Mouse (Mus musculus): ENCODE measurements at regions not wholly inside any gene's neighbourhood (a gene's known extent, or its start where the extent isn't known, plus 50 kb on each side); places are given as distances from the start of the nearest gene placed in this dataset.
A peak's percentile ranks its signal among the peaks of the same experiment; 100 is the strongest.

DNA sequence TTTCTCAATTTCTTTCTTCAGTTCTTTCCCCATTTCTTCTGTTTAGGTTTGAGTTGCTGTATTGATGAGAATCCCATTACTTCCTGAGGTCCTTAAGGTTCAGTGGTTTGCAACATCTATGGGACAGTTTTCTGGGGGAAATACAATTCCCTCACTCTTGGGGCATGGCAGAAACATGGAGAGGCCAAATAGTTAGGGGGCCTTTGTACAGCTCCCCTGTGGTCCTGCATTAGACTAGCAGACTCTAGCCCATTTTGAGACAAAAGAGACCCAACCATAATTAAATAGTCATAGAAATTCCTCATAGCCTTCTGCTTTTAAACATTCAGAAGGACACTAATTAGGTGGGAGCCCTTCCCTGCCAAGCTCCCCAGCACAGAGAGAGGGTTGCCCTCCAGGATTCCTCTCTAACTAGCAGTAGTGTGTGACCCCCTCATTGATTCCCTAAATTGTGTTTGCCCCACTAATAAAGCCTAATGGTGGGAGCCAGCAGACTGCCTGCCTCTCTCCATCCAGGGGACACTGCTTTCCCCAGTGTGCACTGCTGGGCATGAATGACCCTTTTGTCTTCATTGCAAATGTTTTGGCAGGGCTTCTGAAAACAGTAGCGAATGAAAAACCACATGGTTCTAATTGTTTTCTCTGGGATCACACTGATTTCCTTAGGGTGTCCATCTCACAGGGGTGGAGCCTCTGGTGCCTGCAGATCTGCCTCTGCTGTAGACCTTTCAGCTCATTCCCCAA lies 529.0 kb upstream of the Cdh11 start:
- DNase-seq: peak in 1 of 2 experiments; percentile 10
- H3K4me3 ChIP-seq (replicated peaks; ENCODE audit: insufficient read depth, low read depth, low read length): no peak overlapping the region
- WGBS: 19% methylated on average over 1 of the region's 1 CpGs
- H3K4me1 ChIP-seq (ENCODE audit: control insufficient read depth, insufficient read depth, low read length): no peaks in the 10 kb centered on the region
- no peak overlapping the region for H3K27ac ChIP-seq (ENCODE audit: insufficient read depth, low read length)
- TF ChIP-seq CTCF (IDR thresholded peaks at IDR 0.05; ENCODE audit: borderline replicate concordance, insufficient read depth, low read depth, low read length) (no peak), POLR2A (IDR thresholded peaks at IDR 0.05; ENCODE audit: borderline replicate concordance, insufficient read depth, low read length) (no peak)
- H3K27me3 ChIP-seq (ENCODE audit: control insufficient read depth, insufficient read depth, low read length): no peaks in the 10 kb centered on the region

DNA sequence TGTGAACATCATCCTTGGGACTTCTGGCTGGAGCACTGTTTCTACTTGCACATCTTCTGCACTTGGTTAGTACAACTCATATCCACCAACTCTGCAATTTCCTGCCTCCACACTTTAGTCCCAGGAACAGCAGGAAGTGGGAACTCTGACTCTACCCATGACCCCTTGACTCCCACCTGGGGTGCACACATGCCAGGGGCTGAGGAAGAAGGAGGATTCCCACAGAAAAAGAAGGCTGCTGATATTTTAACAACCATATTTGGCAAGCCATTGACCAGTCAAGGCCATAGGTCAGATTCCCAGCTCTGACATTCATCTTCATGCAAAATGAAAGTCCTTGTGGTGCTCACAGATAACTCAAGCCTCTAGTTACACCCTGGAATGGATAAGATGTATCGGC lies 530.3 kb upstream of the Cdh11 start:
- 86% methylated on average over 1 of the region's 1 CpGs for WGBS
- Histone ChIP-seq H3K27ac (ENCODE audit: insufficient read depth, low read length) (no peak overlapping the region), H3K4me3 (replicated peaks; ENCODE audit: insufficient read depth, low read depth, low read length) (no peak overlapping the region), H3K4me1 (ENCODE audit: control insufficient read depth, insufficient read depth, low read length) (no peaks in the 10 kb centered on the region), H3K27me3 (ENCODE audit: control insufficient read depth, insufficient read depth, low read length) (no peaks in the 10 kb centered on the region)
- DNase-seq: no peak
- TF ChIP-seq CTCF (IDR thresholded peaks at IDR 0.05; ENCODE audit: borderline replicate concordance, insufficient read depth, low read depth, low read length): no peak
- no peak for TF ChIP-seq POLR2A (IDR thresholded peaks at IDR 0.05; ENCODE audit: borderline replicate concordance, insufficient read depth, low read length)

DNA sequence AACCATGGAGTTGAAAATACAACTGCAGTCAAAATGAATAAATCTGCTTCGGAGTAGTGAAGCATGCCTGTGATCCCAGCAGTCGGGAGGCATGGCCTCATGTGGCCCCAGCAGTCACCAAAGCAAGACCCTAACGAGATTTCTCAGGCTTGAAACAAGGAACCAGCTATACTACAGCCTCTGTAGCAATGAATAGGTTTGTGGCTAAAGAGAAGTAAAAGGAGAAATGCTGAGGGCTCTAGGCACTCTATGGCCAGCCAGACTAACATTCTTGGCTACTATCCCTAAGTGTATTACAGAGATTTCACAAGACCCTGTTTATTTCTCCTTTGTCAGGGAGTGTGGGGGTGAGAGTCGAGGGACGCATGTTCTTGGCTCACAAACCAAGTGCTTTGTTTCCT lies 531.2 kb upstream of the Cdh11 start:
- no peak for TF ChIP-seq POLR2A (IDR thresholded peaks at IDR 0.05; ENCODE audit: borderline replicate concordance, insufficient read depth, low read length)
- no peak for TF ChIP-seq CTCF (IDR thresholded peaks at IDR 0.05; ENCODE audit: borderline replicate concordance, insufficient read depth, low read depth, low read length)
- no peak for DNase-seq
- 21% methylated on average over 5 of the region's 5 CpGs for WGBS
- Histone ChIP-seq H3K4me1 (ENCODE audit: control insufficient read depth, insufficient read depth, low read length) (no peaks in the 10 kb centered on the region), H3K27ac (ENCODE audit: insufficient read depth, low read length) (no peak overlapping the region), H3K4me3 (replicated peaks; ENCODE audit: insufficient read depth, low read depth, low read length) (no peak overlapping the region), H3K27me3 (ENCODE audit: control insufficient read depth, insufficient read depth, low read length) (no peaks in the 10 kb centered on the region)

DNA sequence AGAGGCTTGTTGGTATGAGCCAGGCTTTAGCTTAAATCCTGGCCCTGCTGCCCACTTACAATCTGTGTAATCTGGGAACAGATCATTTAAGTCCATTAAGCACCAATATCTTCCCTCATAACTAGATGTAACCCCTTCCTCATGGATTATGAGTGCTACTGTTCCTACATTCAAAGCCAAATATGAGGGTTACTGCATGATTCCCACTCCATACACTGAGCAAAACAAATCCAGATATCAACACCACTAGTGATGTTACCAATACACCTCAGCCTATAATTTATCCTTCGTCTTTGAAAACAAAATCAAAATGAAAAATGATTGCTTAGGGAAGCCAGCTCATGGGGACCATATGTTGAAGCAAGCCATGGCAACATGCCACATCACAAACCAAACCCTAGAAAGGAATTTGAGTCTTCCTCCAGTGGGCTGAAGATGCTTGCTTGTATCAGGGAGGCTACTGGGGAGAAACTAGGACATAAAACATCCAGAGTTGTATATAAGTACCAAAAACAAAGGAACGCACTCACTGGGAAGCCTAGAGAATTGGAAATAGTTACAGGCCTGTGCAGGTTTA lies 531.8 kb upstream of the Cdh11 start:
- DNase-seq: no peak
- H3K27ac ChIP-seq (ENCODE audit: insufficient read depth, low read length): no peak overlapping the region
- no peaks in the 10 kb centered on the region for H3K4me1 ChIP-seq (ENCODE audit: control insufficient read depth, insufficient read depth, low read length)
- TF ChIP-seq CTCF (IDR thresholded peaks at IDR 0.05; ENCODE audit: borderline replicate concordance, insufficient read depth, low read depth, low read length) (no peak), POLR2A (IDR thresholded peaks at IDR 0.05; ENCODE audit: borderline replicate concordance, insufficient read depth, low read length) (no peak)
- WGBS: 64% methylated on average over 2 of the region's 2 CpGs
- H3K4me3 ChIP-seq (replicated peaks; ENCODE audit: insufficient read depth, low read depth, low read length): no peak overlapping the region
- H3K27me3 ChIP-seq (ENCODE audit: control insufficient read depth, insufficient read depth, low read length): no peaks in the 10 kb centered on the region

DNA sequence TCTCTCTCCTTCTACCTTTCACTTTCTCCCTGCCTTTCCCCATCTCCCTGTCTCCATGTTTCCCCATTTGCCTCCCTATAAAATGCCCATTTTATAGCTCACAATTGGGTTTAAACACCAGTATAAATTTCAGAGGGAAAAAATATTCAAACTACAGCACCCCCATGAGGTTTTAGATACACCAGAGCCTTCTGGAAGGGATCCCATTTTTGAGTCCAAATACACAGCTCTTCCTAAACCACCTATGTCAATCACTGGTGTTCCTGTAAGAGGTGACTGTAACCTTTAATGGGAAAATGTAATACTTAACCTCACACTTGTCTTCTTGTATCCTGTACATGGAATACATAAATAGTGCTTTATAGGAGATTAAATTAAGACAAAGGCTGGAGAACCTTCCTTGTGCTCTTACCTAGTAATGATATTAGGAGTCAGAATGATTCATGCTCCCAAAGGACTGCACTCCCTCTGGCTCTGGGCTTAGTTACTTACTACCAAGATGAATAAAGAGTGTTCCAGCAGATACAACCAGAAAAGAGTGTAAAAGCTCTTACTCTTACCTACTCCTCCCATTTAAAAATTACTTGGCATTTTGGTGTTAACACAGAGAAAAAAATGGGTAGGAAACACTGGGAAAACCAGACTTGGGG lies 538.7 kb upstream of the Cdh11 start:
- Histone ChIP-seq H3K27me3 (ENCODE audit: control insufficient read depth, insufficient read depth, low read length) (no peaks in the 10 kb centered on the region), H3K4me1 (ENCODE audit: control insufficient read depth, insufficient read depth, low read length) (no peaks in the 10 kb centered on the region), H3K27ac (ENCODE audit: insufficient read depth, low read length) (no peak overlapping the region), H3K4me3 (replicated peaks; ENCODE audit: insufficient read depth, low read depth, low read length) (no peak overlapping the region)
- DNase-seq: no peak
- TF ChIP-seq CTCF (IDR thresholded peaks at IDR 0.05; ENCODE audit: borderline replicate concordance, insufficient read depth, low read depth, low read length): no peak
- no peak for TF ChIP-seq POLR2A (IDR thresholded peaks at IDR 0.05; ENCODE audit: borderline replicate concordance, insufficient read depth, low read length)

DNA sequence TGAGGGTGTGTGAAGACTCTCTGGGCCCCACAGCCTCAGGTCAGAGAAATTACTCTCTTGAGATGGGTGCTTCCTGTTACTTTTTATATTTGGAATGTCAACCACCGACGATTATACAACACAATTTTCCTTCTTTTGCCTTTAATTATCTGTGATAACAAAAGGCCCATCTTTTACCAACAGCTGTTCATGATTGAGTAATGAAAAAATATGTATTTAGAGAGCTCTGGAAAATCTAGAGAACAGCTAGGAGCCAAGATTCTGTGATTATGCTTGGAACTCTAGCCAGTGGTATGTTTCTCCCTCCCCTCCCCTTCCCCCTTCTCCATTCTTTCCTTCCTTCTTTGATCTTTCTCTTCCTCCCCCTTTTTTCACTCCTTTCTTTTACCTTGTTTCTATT lies 546.0 kb upstream of the Cdh11 start:
- WGBS: 86% methylated on average over 2 of the region's 2 CpGs

DNA sequence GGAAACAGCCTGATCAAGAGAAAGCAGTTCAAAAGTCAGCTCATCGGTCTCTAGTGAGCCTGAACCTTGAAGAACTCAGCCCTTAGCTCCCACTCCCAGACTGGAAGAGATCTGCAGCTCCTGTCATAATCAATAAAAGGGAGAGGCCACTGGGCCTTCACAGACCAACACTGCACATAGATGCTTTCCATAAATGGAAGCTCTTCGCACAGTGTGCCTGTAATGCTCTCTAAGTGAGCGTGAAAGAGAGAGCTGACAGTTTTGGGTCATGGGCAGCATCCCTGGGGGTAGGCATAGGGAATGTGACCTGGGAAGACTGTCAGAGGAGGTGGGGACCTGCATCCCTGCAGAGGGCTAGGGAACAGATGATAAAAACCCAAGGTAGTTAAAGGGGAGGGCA lies 551.9 kb upstream of the Cdh11 start:
- Histone ChIP-seq H3K27me3 (ENCODE audit: control insufficient read depth, insufficient read depth, low read length) (no peaks in the 10 kb centered on the region), H3K27ac (ENCODE audit: insufficient read depth, low read length) (no peak overlapping the region), H3K4me3 (replicated peaks; ENCODE audit: insufficient read depth, low read depth, low read length) (no peak overlapping the region), H3K4me1 (ENCODE audit: control insufficient read depth, insufficient read depth, low read length) (no peaks in the 10 kb centered on the region)
- TF ChIP-seq CTCF (IDR thresholded peaks at IDR 0.05; ENCODE audit: borderline replicate concordance, insufficient read depth, low read depth, low read length) (no peak), POLR2A (IDR thresholded peaks at IDR 0.05; ENCODE audit: borderline replicate concordance, insufficient read depth, low read length) (no peak)
- no peak for DNase-seq
- WGBS: 77% methylated on average over 3 of the region's 3 CpGs

More for the DNA sequence above, 546.0 kb upstream of the Cdh11 start:
- Histone ChIP-seq H3K27me3 (ENCODE audit: control insufficient read depth, insufficient read depth, low read length) (no peaks in the 10 kb centered on the region), H3K4me1 (ENCODE audit: control insufficient read depth, insufficient read depth, low read length) (no peaks in the 10 kb centered on the region), H3K4me3 (replicated peaks; ENCODE audit: insufficient read depth, low read depth, low read length) (no peak overlapping the region), H3K27ac (ENCODE audit: insufficient read depth, low read length) (no peak overlapping the region)
- TF ChIP-seq CTCF (IDR thresholded peaks at IDR 0.05; ENCODE audit: borderline replicate concordance, insufficient read depth, low read depth, low read length) (no peak), POLR2A (IDR thresholded peaks at IDR 0.05; ENCODE audit: borderline replicate concordance, insufficient read depth, low read length) (no peak)
- DNase-seq: no peak

DNA sequence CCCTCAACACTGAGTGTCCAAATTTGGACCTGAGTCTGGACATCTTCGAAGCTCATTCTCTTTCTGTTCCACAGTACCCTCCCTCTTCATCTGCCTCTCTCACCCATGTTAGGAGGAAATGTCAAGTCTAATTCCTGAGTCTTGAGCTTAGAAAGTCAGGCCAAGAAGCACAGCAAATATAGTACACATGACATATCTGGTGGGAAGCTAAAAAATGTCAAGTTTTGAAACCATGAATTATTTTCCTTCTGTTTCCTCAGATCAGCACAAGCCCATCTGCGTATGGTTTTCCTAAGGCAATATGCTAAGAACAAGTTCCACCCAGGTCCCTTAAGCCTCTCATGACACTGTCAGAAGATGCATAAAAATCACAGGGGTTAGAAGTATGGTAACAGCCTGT lies 553.6 kb upstream of the Cdh11 start:
- no peak for TF ChIP-seq CTCF (IDR thresholded peaks at IDR 0.05; ENCODE audit: borderline replicate concordance, insufficient read depth, low read depth, low read length)
- TF ChIP-seq POLR2A (IDR thresholded peaks at IDR 0.05; ENCODE audit: borderline replicate concordance, insufficient read depth, low read length): no peak
- Histone ChIP-seq H3K27me3 (ENCODE audit: control insufficient read depth, insufficient read depth, low read length) (no peaks in the 10 kb centered on the region), H3K4me1 (ENCODE audit: control insufficient read depth, insufficient read depth, low read length) (no peaks in the 10 kb centered on the region), H3K27ac (ENCODE audit: insufficient read depth, low read length) (no peak overlapping the region), H3K4me3 (replicated peaks; ENCODE audit: insufficient read depth, low read depth, low read length) (no peak overlapping the region)
- no peak for DNase-seq
- 97% methylated on average over 2 of the region's 2 CpGs for WGBS
